Mouse (Mus musculus) gastrocnemius, postnatal 4 days (tissue): ENCODE measurements around the gene U2af1l4. TPM values are rescaled to one million over a fixed set of nuclear protein-coding genes. Genes with fewer than 3 reads are reported as not detected.

Source experiments
- DNase-seq, 2 experiments: peaks; one replicate each; pipeline ENCODE4 v3.0.0; 2021 to 2022; ENCODE audit warnings: low spot score in 2 of 2, mixed read lengths in 2 of 2
- total RNA-seq, 2 experiments: library from RNA; stranded (reverse); gene quantifications; 2 replicates each; pipeline ENCODE4 v1.2.3; 2021

The U2af1l4 gene
- total RNA-seq, 2 experiments from 2014 or later = 55.6 to 62.4 TPM

GRCm38 (mm10) chr7:30552102-30553020 is 10.7 kb upstream of the U2af1l4 start, which contains the start of the genes Hspb6 and Proser3:
Gene Hspb6 (plus strand): TSS chr7:30552178.
Gene Proser3 (minus strand): TSS chr7:30552299.
- peak; percentile 91 to 98 for DNase-seq

GRCm38 (mm10) chr7:30553021-30553589 is 10.0 kb upstream of the U2af1l4 start:
- DNase-seq = peak in 1 of 2 experiments; percentile 54

GRCm38 (mm10) chr7:30553810-30554584 is 9.1 kb upstream of the U2af1l4 start:
- DNase-seq = no peak

GRCm38 (mm10) chr7:30556894-30557536 is 6.1 kb upstream of the U2af1l4 start:
- DNase-seq = no peak

- DNase-seq = no peak
Observed at GRCm38 (mm10) chr7:30557901-30558514, 5.1 kb upstream of the U2af1l4 start.

- DNase-seq = no peak
Observed at GRCm38 (mm10) chr7:30558656-30559442, 4.3 kb upstream of the U2af1l4 start.

GRCm38 (mm10) chr7:30559443-30559954 is 3.6 kb upstream of the U2af1l4 start, which contains the start of gene Lin37:
Gene Lin37 (minus strand): TSS chr7:30559838.
- DNase-seq = peak; percentile 79 to 95

- no peak for DNase-seq
Observed at GRCm38 (mm10) chr7:30560296-30560695, 2.8 kb upstream of the U2af1l4 start.

- no peak for DNase-seq
Observed at GRCm38 (mm10) chr7:30562526-30563116, 480 bp upstream of the U2af1l4 start.

GRCm38 (mm10) chr7:30563906-30564280 is 792 bp downstream of the U2af1l4 start:
- DNase-seq = no peak

- DNase-seq = no peak
Observed at GRCm38 (mm10) chr7:30564970-30565571, 2.0 kb downstream of the U2af1l4 start, which contains the start of gene Igflr1. Gene Igflr1 (plus strand): TSS chr7:30565427.

GRCm38 (mm10) chr7:30566033-30566432 is 2.9 kb downstream of the U2af1l4 start:
- DNase-seq = no peak

GRCm38 (mm10) chr7:30567555-30567954 is 4.5 kb downstream of the U2af1l4 start:
- DNase-seq = no peak

- no peak for DNase-seq
Observed at GRCm38 (mm10) chr7:30572389-30572788, 9.3 kb downstream of the U2af1l4 start.

GRCm38 (mm10) chr7:30572969-30573368 is 9.9 kb downstream of the U2af1l4 start:
- DNase-seq = peak in 1 of 2 experiments; percentile 53

- no peak for DNase-seq
Observed at GRCm38 (mm10) chr7:30579950-30580349, 16.8 kb downstream of the U2af1l4 start.

- DNase-seq = no peak
Observed at GRCm38 (mm10) chr7:30581547-30581946, 18.4 kb downstream of the U2af1l4 start.

- no peak for DNase-seq
Observed at GRCm38 (mm10) chr7:30584339-30584738, 21.2 kb downstream of the U2af1l4 start.

GRCm38 (mm10) chr7:30585170-30585569 is 22.1 kb downstream of the U2af1l4 start:
- no peak for DNase-seq
